Mouse (Mus musculus) midbrain, embryonic 12.5 days (tissue): Measurements from ENCODE around the gene Afg3l1. TPM values are rescaled to one million over a fixed set of nuclear protein-coding genes. Genes with fewer than 3 reads are reported as not detected.
"Not testable (repeated sequence)": the region's sequence is repeated elsewhere in the genome, so short reads cannot be mapped to it uniquely, and the experiment has no call there.

Experiments used
- ATAC-seq: fragments of 200-750 bp; cut with Nextera tagmentation; 2 replicates; pipeline ENCODE4 v1.8.0; 2017; ENCODE audit warnings: low read depth, moderate TSS enrichment, moderate library complexity; ENCODE audit not compliant: low FRiP score
- H3K27ac ChIP-seq: fragments of 300-500 bp; sonication (generic); replicated peaks from 2 replicates; pipeline ENCODE4 v1.5.1; 2016; ENCODE audit warnings: mild to moderate bottlenecking
- H3K27me3 ChIP-seq: fragments of 300-500 bp; sonication (generic); 2 replicates; pipeline ENCODE4 v1.6.1; 2016; ENCODE audit warnings: mild to moderate bottlenecking
- H3K36me3 ChIP-seq: fragments of 300-500 bp; sonication (generic); 2 replicates; pipeline ENCODE4 v1.6.1; 2016
- H3K4me1 ChIP-seq: fragments of 300-500 bp; sonication (generic); 2 replicates; pipeline ENCODE4 v1.6.1; 2016
- H3K4me2 ChIP-seq: fragments of 300-500 bp; sonication (generic); replicated peaks from 2 replicates; pipeline ENCODE4 v1.6.1; 2016; ENCODE audit warnings: mild to moderate bottlenecking, moderate library complexity
- H3K4me3 ChIP-seq: fragments of 300-500 bp; sonication (generic); 2 replicates; pipeline ENCODE4 v1.5.1; 2016; ENCODE audit warnings: mild to moderate bottlenecking
- H3K9ac ChIP-seq: fragments of 300-500 bp; sonication (generic); replicated peaks from 2 replicates; pipeline ENCODE4 v1.6.1; 2016; ENCODE audit warnings: mild to moderate bottlenecking, moderate library complexity
- H3K9me3 ChIP-seq: fragments of 300-500 bp; sonication (generic); 2 replicates; pipeline ENCODE4 v1.6.1; 2016; ENCODE audit warnings: mild to moderate bottlenecking
- WGBS: fragments of 180-500 bp; shearing (Covaris S2); methylation state at CpG from one replicate; pipeline ENCODE4 v1.1.7; 2016; 5-methylcytosine and 5-hydroxymethylcytosine counted together
- polyA plus RNA-seq: library from polyadenylated mRNA; unstranded; fragments of >200 nt; fragmentation: Nextera tagmentation; extraction: Ambion mirVana; gene quantifications from 2 replicates; pipeline ENCODE4 v1.2.1, GENCODE M21; 2016

Gene Afg3l1
- polyA plus RNA-seq, 1 experiment from 2014 or later: 72.2 TPM

DNA sequence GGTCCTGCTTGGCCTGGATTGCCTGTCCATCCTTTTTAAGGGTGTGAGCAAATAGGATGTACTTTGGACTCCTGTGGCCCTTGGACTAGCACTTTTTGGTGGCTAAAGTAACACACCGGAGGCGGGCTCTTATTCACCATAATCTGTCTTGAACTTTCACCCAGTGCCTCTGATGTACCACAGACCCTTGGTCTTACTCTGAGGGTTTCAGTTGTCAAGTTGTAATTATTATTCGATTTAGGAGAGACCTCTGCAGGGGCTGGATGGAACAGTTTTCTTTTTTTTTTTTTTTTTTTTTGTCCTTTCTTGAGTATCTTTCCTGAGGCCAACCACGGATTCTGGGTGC lies 34.2 kb upstream of the Afg3l1 start:
- peaks cover 5% of the 10 kb centered on the region; the same call in 1 of the 2 replicates for H3K36me3 ChIP-seq
- H3K9me3 ChIP-seq: no peaks in the 10 kb centered on the region
- H3K9ac ChIP-seq: peak overlapping the region; percentile 77
- peak; percentile 20; the same call in 1 of the 2 replicates for ATAC-seq
- peak overlapping the region; percentile 77 for H3K27ac ChIP-seq
- peak overlapping the region; percentile 70 for H3K4me2 ChIP-seq
- no peaks in the 10 kb centered on the region for H3K27me3 ChIP-seq
- WGBS: 27% methylated on average over 4 of the region's 4 CpGs
- peak overlapping the region; percentile 73 for H3K4me3 ChIP-seq
- peaks cover 11% of the 10 kb centered on the region for H3K4me1 ChIP-seq

DNA sequence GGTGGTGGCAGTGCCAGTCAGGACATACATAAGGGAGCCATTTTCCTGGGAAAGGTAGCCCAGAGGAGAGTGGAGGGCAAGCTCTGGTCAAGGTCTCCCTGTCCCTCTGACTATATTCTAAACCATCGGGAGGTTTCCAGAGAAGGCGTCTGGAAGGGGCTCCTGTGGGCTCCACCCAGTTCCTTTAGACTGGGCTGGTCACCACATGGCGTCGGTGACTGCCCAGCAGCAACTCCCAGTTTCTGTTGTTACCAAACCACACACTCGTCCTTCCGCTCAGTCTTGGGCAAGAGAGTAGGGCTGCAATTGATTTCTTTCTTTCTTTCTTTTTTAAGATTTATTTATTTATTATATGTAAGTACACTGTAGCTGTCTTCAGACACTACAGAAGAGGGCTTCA lies 33.6 kb upstream of the Afg3l1 start:
- 96% methylated on average over 6 of the region's 6 CpGs for WGBS
- Histone ChIP-seq H3K4me2 (peak overlapping the region; percentile 70; the same call in 1 of the 2 replicates), H3K4me3 (no peak overlapping the region), H3K4me1 (peaks cover 11% of the 10 kb centered on the region), H3K9ac (no peak overlapping the region), H3K27ac (no peak overlapping the region), H3K27me3 (no peaks in the 10 kb centered on the region), H3K9me3 (no peaks in the 10 kb centered on the region), H3K36me3 (peaks cover 8% of the 10 kb centered on the region)
- no peak for ATAC-seq

DNA sequence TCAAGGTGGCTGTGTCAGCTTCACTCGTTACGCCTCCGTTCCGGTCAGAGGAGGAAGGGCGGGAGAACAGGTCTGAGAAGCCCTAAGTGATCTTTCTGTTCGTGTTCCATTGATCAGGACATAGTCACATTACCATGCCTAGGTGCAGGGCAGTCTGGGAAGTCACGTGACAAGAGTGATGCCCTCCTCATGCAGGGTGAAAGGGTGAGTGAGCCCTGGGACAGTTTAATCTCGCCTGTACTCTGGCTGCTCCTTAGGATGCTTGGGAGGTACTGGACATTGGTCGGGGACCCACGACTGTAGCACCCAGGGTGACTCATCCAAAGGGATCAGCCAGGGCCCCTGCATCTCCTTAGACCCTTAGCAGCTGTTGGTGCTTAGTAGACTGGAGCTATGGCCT lies 31.7 kb upstream of the Afg3l1 start:
- no peak for ATAC-seq

DNA sequence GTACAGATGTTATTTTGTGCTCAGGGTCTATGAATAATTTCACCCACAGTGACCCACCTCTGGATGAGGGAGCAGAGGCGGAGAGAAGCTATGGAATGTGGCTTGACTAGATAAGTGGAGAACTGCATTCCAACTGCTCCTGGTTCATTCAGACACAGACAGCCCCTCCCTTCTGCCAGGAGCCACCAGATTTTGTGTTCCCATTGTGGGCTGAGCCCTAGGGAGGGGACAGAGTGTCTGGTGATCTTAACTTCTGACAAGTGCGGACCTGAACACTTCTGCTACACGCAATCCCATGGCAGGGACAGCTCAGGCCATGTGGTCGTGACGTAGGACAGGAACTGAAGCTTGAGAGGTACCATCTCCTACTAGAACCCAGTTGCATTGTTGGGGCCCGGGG lies 30.9 kb upstream of the Afg3l1 start:
- no peak overlapping the region for H3K4me2 ChIP-seq
- H3K4me1 ChIP-seq: peaks cover 11% of the 10 kb centered on the region
- no peaks in the 10 kb centered on the region for H3K27me3 ChIP-seq
- 92% methylated on average over 6 of the region's 6 CpGs for WGBS
- H3K4me3 ChIP-seq: no peak overlapping the region
- ATAC-seq: no peak
- peaks cover 20% of the 10 kb centered on the region for H3K36me3 ChIP-seq
- H3K27ac ChIP-seq: no peak overlapping the region
- H3K9me3 ChIP-seq: no peaks in the 10 kb centered on the region
- no peak overlapping the region for H3K9ac ChIP-seq

More for the DNA sequence above, 31.7 kb upstream of the Afg3l1 start:
- no peak overlapping the region for H3K4me3 ChIP-seq
- peaks cover 11% of the 10 kb centered on the region for H3K4me1 ChIP-seq
- no peaks in the 10 kb centered on the region for H3K27me3 ChIP-seq
- peaks cover 15% of the 10 kb centered on the region for H3K36me3 ChIP-seq
- H3K9ac ChIP-seq: no peak overlapping the region
- WGBS: 92% methylated on average over 10 of the region's 10 CpGs
- H3K27ac ChIP-seq: no peak overlapping the region
- H3K9me3 ChIP-seq: no peaks in the 10 kb centered on the region
- H3K4me2 ChIP-seq: no peak overlapping the region

DNA sequence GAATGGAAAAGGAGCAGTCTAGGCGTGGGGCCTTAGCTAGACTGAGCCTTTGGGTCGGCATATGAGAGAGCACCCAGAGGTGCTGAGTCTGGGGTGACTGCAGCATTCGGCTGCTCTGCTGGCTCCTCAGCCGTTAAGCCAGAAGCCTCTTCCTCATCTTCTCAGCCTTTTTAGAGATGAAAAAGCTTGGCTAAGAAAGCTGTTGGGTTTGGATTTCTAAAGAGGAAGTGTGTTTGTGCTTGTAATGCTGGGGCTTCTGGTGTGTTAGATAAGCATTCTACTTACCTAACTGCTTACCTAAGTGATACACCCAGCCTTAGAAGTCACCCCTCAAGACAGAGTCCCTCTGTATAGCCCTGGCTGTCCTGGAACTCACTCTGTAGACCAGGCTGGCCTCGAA lies 26.9 kb upstream of the Afg3l1 start:
- Histone ChIP-seq H3K27ac (no peak overlapping the region), H3K36me3 (peaks cover 52% of the 10 kb centered on the region), H3K27me3 (no peaks in the 10 kb centered on the region), H3K4me1 (no peaks in the 10 kb centered on the region), H3K9ac (no peak overlapping the region), H3K4me3 (no peak overlapping the region), H3K4me2 (no peak overlapping the region), H3K9me3 (no peaks in the 10 kb centered on the region)
- ATAC-seq: no peak
- 89% methylated on average over 5 of the region's 5 CpGs for WGBS

DNA sequence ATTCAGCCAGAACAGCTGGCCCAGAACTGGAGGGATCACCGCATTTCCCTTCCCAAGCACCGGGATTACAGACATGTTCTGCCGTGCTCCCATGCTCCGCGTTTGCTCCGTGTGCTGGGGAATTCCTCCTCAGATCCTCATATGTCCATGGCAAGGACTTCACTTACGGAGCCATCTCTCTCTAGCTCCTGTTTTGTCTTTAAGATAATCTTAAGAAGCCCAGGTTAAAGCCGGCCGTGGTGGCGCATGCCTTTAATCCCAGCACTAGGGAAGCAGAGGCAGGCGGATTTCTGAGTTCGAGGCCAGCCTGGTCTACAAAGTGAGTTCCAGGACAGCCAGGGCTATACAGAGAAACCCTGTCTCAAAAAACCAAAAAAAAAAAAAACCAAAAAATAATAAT lies 26.0 kb upstream of the Afg3l1 start:
- not testable (repeated sequence) for H3K9ac ChIP-seq, H3K27ac ChIP-seq, H3K4me1 ChIP-seq, H3K9me3 ChIP-seq, ATAC-seq, H3K4me3 ChIP-seq, H3K4me2 ChIP-seq, H3K27me3 ChIP-seq
- 96% methylated on average over 12 of the region's 12 CpGs for WGBS
- peaks cover 62% of the 10 kb centered on the region for H3K36me3 ChIP-seq

DNA sequence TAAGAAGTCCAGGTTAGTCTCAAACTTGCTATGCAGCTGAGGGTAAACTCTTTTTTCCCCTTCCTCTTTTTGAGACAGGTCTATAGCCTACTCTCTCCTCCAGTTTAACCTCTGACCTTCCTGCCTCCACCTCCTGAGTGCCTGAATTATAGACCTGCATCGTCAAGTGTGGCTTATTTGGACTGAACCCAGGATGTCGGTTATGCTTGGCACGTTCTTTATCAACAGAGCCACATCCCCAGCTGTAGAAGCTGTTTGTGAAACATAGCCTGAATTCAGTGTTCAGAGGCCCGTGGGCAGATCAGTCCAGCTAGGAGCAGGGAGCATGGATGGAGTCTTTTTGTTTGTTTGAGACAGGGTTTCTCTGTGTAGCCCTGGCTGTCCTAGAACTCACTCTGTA lies 25.6 kb upstream of the Afg3l1 start:
- H3K4me3 ChIP-seq: no peak overlapping the region
- no peak overlapping the region for H3K27ac ChIP-seq
- H3K27me3 ChIP-seq: no peaks in the 10 kb centered on the region
- no peak for ATAC-seq
- WGBS: 79% methylated on average over 4 of the region's 4 CpGs
- H3K9ac ChIP-seq: no peak overlapping the region
- H3K36me3 ChIP-seq: peaks cover 65% of the 10 kb centered on the region
- no peak overlapping the region for H3K4me2 ChIP-seq
- H3K4me1 ChIP-seq: no peaks in the 10 kb centered on the region
- H3K9me3 ChIP-seq: no peaks in the 10 kb centered on the region

DNA sequence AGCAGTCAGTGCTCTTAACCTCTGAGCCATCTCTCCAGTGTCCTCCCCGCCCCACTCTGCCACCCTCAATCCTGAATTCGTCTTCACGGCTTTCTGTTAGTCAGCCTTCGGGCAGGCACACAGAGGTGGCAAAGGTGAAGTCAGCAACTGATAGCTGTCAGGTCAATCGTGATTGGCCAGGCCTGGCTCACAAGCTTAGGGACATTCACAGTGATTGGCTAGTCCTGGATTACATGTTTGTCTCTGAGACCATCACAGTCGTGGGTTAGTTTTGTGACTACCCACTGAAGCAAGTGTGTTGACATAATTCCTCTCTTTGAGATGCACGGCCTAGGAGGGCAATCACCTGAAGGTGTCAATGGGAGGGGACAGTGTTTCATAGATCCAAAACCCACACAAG lies 24.4 kb upstream of the Afg3l1 start:
- peaks cover 73% of the 10 kb centered on the region for H3K36me3 ChIP-seq
- WGBS: 86% methylated on average over 7 of the region's 7 CpGs
- H3K4me2 ChIP-seq: no peak overlapping the region
- no peaks in the 10 kb centered on the region for H3K9me3 ChIP-seq
- ATAC-seq: no peak
- H3K27ac ChIP-seq: no peak overlapping the region
- no peak overlapping the region for H3K4me3 ChIP-seq
- H3K9ac ChIP-seq: no peak overlapping the region
- H3K4me1 ChIP-seq: no peaks in the 10 kb centered on the region
- no peaks in the 10 kb centered on the region for H3K27me3 ChIP-seq

DNA sequence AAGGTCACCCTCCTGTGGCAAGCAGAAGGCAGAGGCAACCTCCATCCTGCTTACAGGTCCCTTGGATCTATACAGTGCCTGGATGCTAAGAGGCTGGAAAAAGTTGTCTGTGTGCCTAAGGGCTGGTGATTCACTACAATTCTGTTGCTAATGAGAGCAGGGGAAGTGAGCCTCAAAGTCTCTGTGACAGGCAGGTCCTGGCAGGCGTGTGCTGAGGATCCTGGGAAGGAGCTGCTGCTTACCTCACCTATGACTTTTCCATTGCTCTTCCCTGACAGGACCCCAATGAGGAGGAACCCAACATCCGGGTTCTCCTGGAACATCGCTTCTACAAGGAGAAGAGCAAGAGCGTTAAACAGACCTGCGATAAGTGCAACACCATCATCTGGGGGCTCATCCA lies 23.8 kb upstream of the Afg3l1 start:
- no peaks in the 10 kb centered on the region for H3K4me1 ChIP-seq
- no peak for ATAC-seq
- no peak overlapping the region for H3K4me3 ChIP-seq
- H3K27ac ChIP-seq: no peak overlapping the region
- H3K27me3 ChIP-seq: no peaks in the 10 kb centered on the region
- H3K36me3 ChIP-seq: peaks cover 76% of the 10 kb centered on the region
- H3K9me3 ChIP-seq: no peaks in the 10 kb centered on the region
- H3K9ac ChIP-seq: no peak overlapping the region
- no peak overlapping the region for H3K4me2 ChIP-seq
- WGBS: 83% methylated on average over 5 of the region's 5 CpGs

DNA sequence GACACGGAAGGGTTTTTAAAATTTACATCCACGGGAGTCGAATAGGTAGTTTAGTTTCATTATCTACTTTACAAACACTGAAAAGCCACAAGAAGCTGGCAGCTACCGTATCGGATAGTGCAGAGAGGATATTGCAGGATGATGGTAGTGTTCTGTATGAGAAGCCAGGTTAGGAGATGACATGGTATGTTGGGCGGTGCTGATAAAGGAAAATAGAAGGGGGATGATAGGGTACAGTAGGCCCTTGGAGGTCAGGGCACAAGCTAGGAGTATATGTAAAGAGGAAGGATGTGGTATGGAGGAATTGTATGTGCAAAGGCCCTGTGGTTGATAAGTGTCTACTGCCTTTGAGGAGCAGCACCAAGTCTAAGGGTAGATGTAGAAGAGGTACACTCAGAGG lies 23.1 kb upstream of the Afg3l1 start:
- no peaks in the 10 kb centered on the region for H3K9me3 ChIP-seq
- no peak for ATAC-seq
- peaks cover 76% of the 10 kb centered on the region for H3K36me3 ChIP-seq
- H3K9ac ChIP-seq: no peak overlapping the region
- no peak overlapping the region for H3K4me3 ChIP-seq
- H3K27ac ChIP-seq: no peak overlapping the region
- H3K4me1 ChIP-seq: no peaks in the 10 kb centered on the region
- H3K4me2 ChIP-seq: no peak overlapping the region
- H3K27me3 ChIP-seq: no peaks in the 10 kb centered on the region
- 92% methylated on average over 6 of the region's 6 CpGs for WGBS

DNA sequence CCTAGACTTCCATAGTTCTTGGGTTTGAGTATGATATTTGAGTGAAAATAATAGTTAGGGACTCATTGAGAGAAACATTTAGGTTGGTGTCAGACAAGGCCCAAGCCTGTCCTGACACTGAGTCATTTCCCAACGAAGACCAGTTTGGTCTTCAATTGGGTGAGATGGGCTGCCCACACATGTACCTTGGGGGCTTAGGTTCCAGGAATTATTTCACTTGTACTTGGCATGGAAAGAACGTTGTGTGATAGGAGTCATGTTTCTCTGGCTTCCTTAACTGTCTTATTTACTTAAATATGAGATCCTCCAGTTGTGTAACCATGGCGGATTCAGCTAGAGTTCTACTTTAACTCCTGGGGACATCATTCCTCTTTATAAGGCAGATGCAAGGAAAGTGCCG lies 14.1 kb upstream of the Afg3l1 start:
- H3K36me3 ChIP-seq: peaks cover 47% of the 10 kb centered on the region

DNA sequence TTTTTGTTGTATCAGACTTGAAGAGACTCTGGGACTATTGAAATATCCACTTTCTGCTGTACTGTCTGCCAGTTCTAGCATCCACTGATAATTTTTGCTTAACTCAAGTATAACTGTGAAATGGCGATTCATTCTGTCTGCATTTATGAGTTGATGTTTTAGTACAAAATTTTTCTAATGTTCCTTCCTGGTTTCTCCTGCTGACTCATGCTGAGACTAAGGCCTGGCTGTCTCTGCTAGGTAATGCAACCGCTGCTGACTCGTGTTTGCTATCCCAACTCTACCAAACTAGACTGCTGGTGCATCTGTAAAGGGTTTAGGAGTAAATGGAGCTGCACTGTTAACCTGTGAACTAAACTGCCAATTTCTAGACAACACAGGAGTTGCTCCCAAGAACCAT lies 10.2 kb upstream of the Afg3l1 start:
- Histone ChIP-seq H3K27me3 (no peaks in the 10 kb centered on the region), H3K4me1 (no peaks in the 10 kb centered on the region), H3K9me3 (no peaks in the 10 kb centered on the region), H3K4me2 (no peak overlapping the region), H3K36me3 (peaks cover 9% of the 10 kb centered on the region; the same call in 1 of the 2 replicates), H3K4me3 (no peak overlapping the region), H3K27ac (no peak overlapping the region), H3K9ac (no peak overlapping the region)
- no peak for ATAC-seq
- WGBS: 78% methylated on average over 3 of the region's 3 CpGs

More for the DNA sequence above, 14.1 kb upstream of the Afg3l1 start:
- Histone ChIP-seq H3K4me2 (no peak overlapping the region), H3K4me1 (no peaks in the 10 kb centered on the region), H3K27me3 (no peaks in the 10 kb centered on the region), H3K4me3 (no peak overlapping the region), H3K9me3 (no peaks in the 10 kb centered on the region), H3K9ac (no peak overlapping the region), H3K27ac (no peak overlapping the region)
- no peak for ATAC-seq
- WGBS: 89% methylated on average over 4 of the region's 4 CpGs

DNA sequence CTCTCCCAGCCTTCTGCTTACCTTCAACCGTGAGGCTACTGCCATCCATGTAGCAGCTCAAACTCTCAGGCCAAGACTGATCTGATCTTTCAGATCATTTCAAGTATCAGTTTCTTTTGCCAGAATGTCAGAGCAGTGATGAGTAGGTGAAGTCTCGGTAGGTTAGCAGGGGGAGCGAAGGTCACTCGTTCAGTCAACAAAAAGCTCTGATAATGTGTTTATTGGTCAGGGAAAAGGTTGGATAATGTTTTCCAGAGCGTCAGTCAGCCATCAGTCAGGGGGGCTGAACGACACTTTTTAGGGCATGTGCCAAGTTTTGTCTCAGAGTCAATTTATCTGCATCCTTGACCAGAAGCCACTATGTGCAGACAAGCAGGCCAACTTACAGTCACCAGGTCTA lies 4.7 kb upstream of the Afg3l1 start:
- not testable (repeated sequence) for H3K9ac ChIP-seq, H3K9me3 ChIP-seq, H3K4me3 ChIP-seq, ATAC-seq, H3K27ac ChIP-seq, H3K27me3 ChIP-seq, H3K4me2 ChIP-seq, H3K36me3 ChIP-seq, H3K4me1 ChIP-seq
- WGBS: 75% methylated on average over 6 of the region's 6 CpGs
